Mouse (Mus musculus) forebrain, embryonic 14.5 days (tissue): ENCODE measurements at regions not wholly inside any gene's neighbourhood (a gene's known extent, or its start where the extent isn't known, plus 50 kb on each side); places are given as distances from the start of the nearest gene placed in this dataset.

Experiments used
- ATAC-seq: fragments of 200-750 bp; cut with Nextera tagmentation; 2 replicates; pipeline ENCODE4 v1.8.0; 2017; ENCODE audit warnings: mild to moderate bottlenecking, moderate library complexity
- DNase-seq: peaks from one replicate; pipeline ENCODE4 v3.0.0-alpha.2; 2015; ENCODE audit warnings: low spot score
- H3K27ac ChIP-seq: fragments of 300-500 bp; sonication (generic); 2 replicates; pipeline ENCODE4 v1.5.1; 2014; ENCODE audit warnings: low read depth, mild to moderate bottlenecking, control low read depth, low read length, moderate library complexity
- H3K27me3 ChIP-seq: fragments of 300-500 bp; sonication (generic); replicated peaks from 2 replicates; pipeline ENCODE4 v1.6.1; 2014; ENCODE audit warnings: low read length, control low read depth, mixed read lengths; ENCODE audit not compliant: control insufficient read depth, insufficient read depth
- H3K36me3 ChIP-seq: fragments of 300-500 bp; sonication (generic); 2 replicates; pipeline ENCODE4 v1.6.1; 2014; ENCODE audit warnings: low read length, control low read depth; ENCODE audit not compliant: control insufficient read depth, insufficient read depth
- H3K4me1 ChIP-seq: fragments of 300-500 bp; sonication (generic); 2 replicates; pipeline ENCODE4 v1.6.1; 2014; ENCODE audit warnings: antibody characterized with exemption, low read length, control low read depth; ENCODE audit not compliant: control insufficient read depth, insufficient read depth
- H3K4me2 ChIP-seq: fragments of 300-500 bp; sonication (generic); 2 replicates; pipeline ENCODE4 v1.6.1; 2014; ENCODE audit warnings: mild to moderate bottlenecking, control low read depth, low read length
- H3K4me3 ChIP-seq: fragments of 300-500 bp; sonication (generic); 2 replicates; pipeline ENCODE4 v1.5.1; 2014; ENCODE audit warnings: low read depth, low read length, control low read depth
- H3K9ac ChIP-seq: fragments of 300-500 bp; sonication (generic); 2 replicates; pipeline ENCODE4 v1.6.1; 2014; ENCODE audit warnings: mild to moderate bottlenecking, low read length, control low read depth, moderate library complexity
- H3K9me3 ChIP-seq: fragments of 300-500 bp; sonication (generic); replicated peaks from 2 replicates; pipeline ENCODE4 v1.6.1; 2016; ENCODE audit warnings: low read length, control low read depth, mixed read lengths; ENCODE audit not compliant: control insufficient read depth

GRCm38 (mm10) chr6:73868683-73869082 is 399.2 kb upstream of the 4931417E11Rik start:
- H3K27me3 ChIP-seq = no peaks in the 10 kb centered on the region
- H3K27ac ChIP-seq = no peak overlapping the region
- no peak for ATAC-seq
- no peaks in the 10 kb centered on the region for H3K4me1 ChIP-seq
- H3K36me3 ChIP-seq = no peaks in the 10 kb centered on the region
- no peak overlapping the region for H3K4me2 ChIP-seq
- no peak for DNase-seq
- no peak overlapping the region for H3K9ac ChIP-seq
- no peaks in the 10 kb centered on the region for H3K9me3 ChIP-seq
- H3K4me3 ChIP-seq = no peak overlapping the region
